Mouse (Mus musculus) hindbrain, embryonic 14.5 days (tissue): ENCODE measurements at regions not wholly inside any gene's neighbourhood (a gene's known extent, or its start where the extent isn't known, plus 50 kb on each side); places are given as distances from the start of the nearest gene placed in this dataset.

Experiments
- ATAC-seq: fragments of 200-750 bp; cut with Nextera tagmentation; 2 replicates; pipeline ENCODE4 v1.8.0; 2017; ENCODE audit warnings: moderate number of reproducible peaks, mild to moderate bottlenecking, moderate TSS enrichment, moderate library complexity; ENCODE audit not compliant: low FRiP score
- DNase-seq: peaks from one replicate; pipeline ENCODE4 v3.0.0-alpha.2; 2015; ENCODE audit warnings: low spot score
- H3K27ac ChIP-seq: fragments of 300-500 bp; sonication (generic); 2 replicates; pipeline ENCODE4 v1.5.1; 2014; ENCODE audit warnings: mild to moderate bottlenecking, moderate library complexity
- H3K27me3 ChIP-seq: fragments of 300-500 bp; sonication (generic); 2 replicates; pipeline ENCODE4 v1.6.1; 2014; ENCODE audit warnings: mild to moderate bottlenecking, low read length, mixed read lengths; ENCODE audit not compliant: control insufficient read depth, insufficient read depth
- H3K36me3 ChIP-seq: fragments of 300-500 bp; sonication (generic); replicated peaks from 2 replicates; pipeline ENCODE4 v1.6.1; 2014; ENCODE audit not compliant: control insufficient read depth, insufficient read depth
- H3K4me1 ChIP-seq: fragments of 300-500 bp; sonication (generic); replicated peaks from 2 replicates; pipeline ENCODE4 v1.6.1; 2014; ENCODE audit warnings: antibody characterized with exemption, low read length, mixed read lengths; ENCODE audit not compliant: control insufficient read depth, insufficient read depth
- H3K4me2 ChIP-seq: fragments of 300-500 bp; sonication (generic); replicated peaks from 2 replicates; pipeline ENCODE4 v1.6.1; 2014; ENCODE audit warnings: mild to moderate bottlenecking, moderate library complexity
- H3K4me3 ChIP-seq: fragments of 300-500 bp; sonication (generic); replicated peaks from 2 replicates; pipeline ENCODE4 v1.5.1; 2014; ENCODE audit warnings: mild to moderate bottlenecking, low read length
- H3K9ac ChIP-seq: fragments of 300-500 bp; sonication (generic); 2 replicates; pipeline ENCODE4 v1.6.1; 2014
- H3K9me3 ChIP-seq: fragments of 300-500 bp; sonication (generic); 2 replicates; pipeline ENCODE4 v1.6.1; 2016; ENCODE audit warnings: low read length; ENCODE audit not compliant: control insufficient read depth
- WGBS: fragments of 180-500 bp; shearing (Covaris S2); extraction: QIAGEN DNeasy Blood & Tissue Kit; methylation state at CpG from one replicate; pipeline ENCODE4 v1.1.7; 2014; 5-methylcytosine and 5-hydroxymethylcytosine counted together

- ATAC-seq (no peak), DNase-seq (no peak)
- H3K27me3 ChIP-seq: no peaks in the 10 kb centered on the region
- H3K4me2 ChIP-seq: no peak overlapping the region
- no peak overlapping the region for H3K4me3 ChIP-seq
- 73% methylated on average over 7 of the region's 7 CpGs for WGBS
- H3K9ac ChIP-seq: no peak overlapping the region
- no peaks in the 10 kb centered on the region for H3K36me3 ChIP-seq
- H3K27ac ChIP-seq: no peak overlapping the region
- no peaks in the 10 kb centered on the region for H3K9me3 ChIP-seq
- no peaks in the 10 kb centered on the region for H3K4me1 ChIP-seq
Measured at GRCm38 (mm10) chr1:72012710-72013109, 199.4 kb downstream of the Mreg start.

DNA sequence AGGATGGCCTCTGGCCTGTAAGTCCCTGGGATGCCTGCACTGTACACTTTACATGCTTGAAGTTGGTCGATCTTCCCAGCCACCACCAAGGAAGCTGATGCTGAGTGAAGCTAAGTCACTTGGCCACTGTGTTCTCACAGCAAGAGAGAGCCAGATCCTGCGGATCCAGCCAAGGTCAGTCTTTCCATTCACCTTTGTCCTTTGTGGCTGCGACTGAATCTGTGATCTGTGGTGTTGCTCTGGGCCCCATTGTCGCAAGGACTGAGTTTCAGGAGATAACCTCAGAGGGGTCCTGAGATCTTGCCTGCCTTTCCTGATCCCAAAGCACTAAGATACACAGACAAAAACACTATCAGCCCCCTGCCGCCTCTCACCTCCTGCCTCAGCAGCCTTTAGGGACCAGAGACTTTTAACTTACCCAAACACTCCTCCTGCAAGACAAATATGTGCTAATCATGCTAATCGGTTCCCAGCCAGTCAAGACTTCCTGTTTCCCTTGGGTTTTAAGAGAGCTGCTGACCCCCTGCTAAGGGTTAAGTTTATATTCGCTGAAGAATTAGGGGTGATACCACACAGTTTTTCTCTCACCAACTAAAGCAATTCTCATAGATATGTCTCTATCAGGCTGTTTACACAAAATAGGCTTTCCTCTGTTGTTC lies 202.7 kb downstream of the Mreg start:
- WGBS: 56% methylated on average over 7 of the region's 7 CpGs
- no peak overlapping the region for H3K4me2 ChIP-seq
- no peak overlapping the region for H3K4me3 ChIP-seq
- no peak overlapping the region for H3K27ac ChIP-seq
- no peaks in the 10 kb centered on the region for H3K9me3 ChIP-seq
- H3K27me3 ChIP-seq: no peaks in the 10 kb centered on the region
- H3K36me3 ChIP-seq: no peaks in the 10 kb centered on the region
- H3K4me1 ChIP-seq: no peaks in the 10 kb centered on the region
- DNase-seq: no peak
- ATAC-seq: no peak
- no peak overlapping the region for H3K9ac ChIP-seq

DNA sequence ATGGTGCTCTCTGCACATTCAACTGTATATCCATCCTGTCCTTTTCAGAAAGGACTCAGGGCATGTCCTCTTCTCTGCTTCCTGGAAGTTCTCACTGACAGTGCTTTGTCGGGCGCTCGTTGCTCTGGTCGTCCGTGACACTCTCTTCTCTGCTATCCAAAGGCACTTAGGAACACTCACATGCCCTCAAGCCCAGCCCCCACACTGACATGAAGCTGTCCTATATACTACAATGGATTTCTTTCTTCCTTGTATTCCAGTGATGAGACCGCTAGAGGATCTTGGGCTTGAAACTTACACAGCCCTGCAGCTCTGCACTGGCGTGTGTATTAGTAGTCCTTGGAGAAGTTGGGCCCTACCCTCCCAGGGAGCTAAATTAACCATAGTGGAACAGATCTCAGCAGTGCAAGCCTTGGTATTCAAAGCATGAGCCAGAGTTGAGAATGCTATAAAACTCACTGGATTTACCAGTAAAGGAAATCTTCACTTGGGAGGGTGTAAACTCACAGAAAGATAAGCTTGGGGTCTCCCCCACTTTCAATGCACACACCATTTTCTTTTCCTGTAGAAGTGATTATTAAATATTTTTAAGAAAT lies 205.3 kb downstream of the Mreg start:
- Histone ChIP-seq H3K27me3 (no peaks in the 10 kb centered on the region), H3K4me1 (no peaks in the 10 kb centered on the region), H3K27ac (no peak overlapping the region), H3K9ac (no peak overlapping the region), H3K4me2 (no peak overlapping the region), H3K4me3 (no peak overlapping the region), H3K36me3 (no peaks in the 10 kb centered on the region), H3K9me3 (no peaks in the 10 kb centered on the region)
- DNase-seq: no peak
- ATAC-seq: no peak
- WGBS: 60% methylated on average over 7 of the region's 7 CpGs

- 48% methylated on average over 8 of the region's 8 CpGs for WGBS
- DNase-seq: no peak
Measured at GRCm38 (mm10) chr1:72005956-72006355, 206.2 kb downstream of the Mreg start.

DNA sequence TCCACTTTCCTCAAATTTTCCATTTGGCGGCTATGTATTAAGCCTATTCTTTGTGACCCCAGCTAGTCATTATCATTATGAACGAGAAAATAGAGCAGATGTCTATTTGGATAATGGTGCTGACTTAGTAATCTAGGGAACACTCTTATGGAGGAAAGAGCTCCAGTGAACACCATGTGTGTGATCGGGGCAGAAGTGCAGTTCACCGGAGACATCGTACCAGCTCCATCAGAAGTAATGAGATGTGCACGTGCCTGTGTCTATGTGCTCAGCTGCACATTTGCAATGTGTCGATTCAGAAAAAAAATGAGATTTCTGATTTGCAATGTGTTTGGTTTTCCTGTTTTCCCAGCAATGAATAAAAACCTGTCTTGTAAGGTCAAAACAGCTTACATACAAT lies 206.6 kb downstream of the Mreg start:
- no peak for DNase-seq
- H3K9ac ChIP-seq: no peak overlapping the region
- WGBS: 60% methylated on average over 7 of the region's 7 CpGs

More at GRCm38 (mm10) chr1:72005956-72006355, 206.2 kb downstream of the Mreg start:
- Histone ChIP-seq H3K4me1 (no peaks in the 10 kb centered on the region), H3K4me3 (no peak overlapping the region), H3K36me3 (no peaks in the 10 kb centered on the region), H3K27ac (no peak overlapping the region), H3K9me3 (no peaks in the 10 kb centered on the region), H3K9ac (no peak overlapping the region), H3K27me3 (no peaks in the 10 kb centered on the region), H3K4me2 (no peak overlapping the region)
- ATAC-seq: no peak

DNA sequence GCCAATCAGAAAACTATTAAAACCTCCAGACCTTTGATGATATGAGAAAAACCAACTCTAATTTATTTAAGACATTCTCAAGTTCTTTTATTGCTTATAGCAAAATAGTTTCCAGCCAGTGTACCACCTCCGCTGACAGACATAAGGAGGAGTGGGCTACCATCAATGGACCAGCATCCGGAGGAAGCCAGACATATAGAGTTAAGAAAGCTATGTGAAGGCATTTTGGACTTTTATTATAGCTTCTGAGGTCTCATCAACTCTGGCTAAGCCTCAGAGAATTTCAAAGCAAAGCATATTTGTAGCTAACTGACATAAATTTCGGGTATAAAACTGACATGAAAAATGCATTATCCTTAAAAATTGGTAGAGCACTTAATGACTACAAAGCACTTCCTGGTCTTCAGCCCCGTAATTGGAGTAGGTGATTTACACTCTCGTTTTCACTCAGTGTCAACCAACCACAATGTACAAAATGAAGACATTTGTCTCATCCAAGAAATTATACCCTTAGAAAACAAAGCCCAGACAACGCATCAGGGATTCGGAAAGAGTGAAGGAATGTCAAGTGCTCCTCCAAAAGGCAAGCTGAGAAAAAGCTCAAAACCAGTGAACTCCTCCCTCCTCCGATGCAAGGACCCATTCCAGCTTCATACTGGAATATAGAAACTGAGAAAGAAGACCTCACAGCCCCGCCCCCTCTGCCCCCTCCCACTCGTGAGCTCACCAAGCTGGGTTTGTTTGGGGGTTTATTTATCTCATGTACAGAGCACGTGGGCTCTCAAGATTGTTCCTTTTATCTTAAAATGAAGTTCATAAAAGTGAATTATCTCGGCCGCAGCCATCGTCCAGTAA lies 208.5 kb downstream of the Mreg start:
- H3K27ac ChIP-seq: no peak overlapping the region
- H3K4me3 ChIP-seq: no peak overlapping the region
- no peak overlapping the region for H3K9ac ChIP-seq
- no peaks in the 10 kb centered on the region for H3K27me3 ChIP-seq
- no peaks in the 10 kb centered on the region for H3K9me3 ChIP-seq
- 86% methylated on average over 14 of the region's 14 CpGs for WGBS
- no peak overlapping the region for H3K4me2 ChIP-seq
- H3K4me1 ChIP-seq: no peaks in the 10 kb centered on the region
- no peak for DNase-seq
- ATAC-seq: no peak
- H3K36me3 ChIP-seq: no peaks in the 10 kb centered on the region

More for the DNA sequence above, 206.6 kb downstream of the Mreg start:
- Histone ChIP-seq H3K4me1 (no peaks in the 10 kb centered on the region), H3K27ac (no peak overlapping the region), H3K36me3 (no peaks in the 10 kb centered on the region), H3K4me2 (no peak overlapping the region), H3K27me3 (no peaks in the 10 kb centered on the region), H3K9me3 (no peaks in the 10 kb centered on the region), H3K4me3 (no peak overlapping the region)
- ATAC-seq: no peak

- Histone ChIP-seq H3K27me3 (no peaks in the 10 kb centered on the region), H3K4me3 (no peak overlapping the region), H3K9me3 (no peaks in the 10 kb centered on the region), H3K9ac (no peak overlapping the region), H3K36me3 (no peaks in the 10 kb centered on the region), H3K27ac (no peak overlapping the region), H3K4me2 (no peak overlapping the region), H3K4me1 (no peaks in the 10 kb centered on the region)
- ATAC-seq (no peak), DNase-seq (no peak)
- WGBS: 85% methylated on average over 9 of the region's 9 CpGs
Measured at GRCm38 (mm10) chr1:72002471-72003116, 209.5 kb downstream of the Mreg start.

DNA sequence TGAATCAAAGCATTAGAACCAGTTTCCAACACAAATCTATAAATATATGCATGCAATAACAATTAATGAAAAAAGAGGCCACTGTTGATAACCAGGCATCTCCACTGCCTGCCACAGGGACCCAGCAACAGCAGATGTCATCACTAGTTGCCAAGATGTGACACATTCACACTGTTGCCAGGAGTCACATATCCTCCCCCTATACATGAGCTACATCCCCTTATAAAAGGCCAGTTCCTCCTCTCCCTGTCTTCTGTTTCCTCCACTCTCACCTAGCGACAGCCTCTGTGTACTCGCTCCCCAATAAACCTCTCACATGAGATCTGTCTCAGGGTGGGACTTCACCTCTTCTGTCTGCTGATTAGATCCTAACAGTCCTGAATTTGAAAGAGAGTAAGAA lies 211.4 kb downstream of the Mreg start:
- WGBS: 85% methylated on average over 2 of the region's 2 CpGs
- Histone ChIP-seq H3K4me1 (no peaks in the 10 kb centered on the region), H3K27ac (no peak overlapping the region)

GRCm38 (mm10) chr1:71996828-71997227 lies 215.3 kb downstream of the Mreg start:
- 69% methylated on average over 2 of the region's 2 CpGs for WGBS
- Histone ChIP-seq H3K36me3 (no peaks in the 10 kb centered on the region), H3K27me3 (no peaks in the 10 kb centered on the region), H3K4me2 (no peak overlapping the region), H3K9me3 (no peaks in the 10 kb centered on the region), H3K4me3 (no peak overlapping the region), H3K4me1 (no peaks in the 10 kb centered on the region), H3K27ac (no peak overlapping the region), H3K9ac (no peak overlapping the region)
- ATAC-seq (no peak), DNase-seq (no peak)

More for the DNA sequence above, 211.4 kb downstream of the Mreg start:
- no peak for ATAC-seq
- no peak overlapping the region for H3K9ac ChIP-seq
- H3K4me2 ChIP-seq: no peak overlapping the region
- H3K27me3 ChIP-seq: no peaks in the 10 kb centered on the region
- DNase-seq: no peak
- no peaks in the 10 kb centered on the region for H3K36me3 ChIP-seq
- no peak overlapping the region for H3K4me3 ChIP-seq
- no peaks in the 10 kb centered on the region for H3K9me3 ChIP-seq
